Mouse (Mus musculus): ENCODE measurements around the gene Shc3. TPM values are rescaled to one million over a fixed set of nuclear protein-coding genes. Genes with fewer than 3 reads are reported as not detected.

Gene Shc3
- polyA plus RNA-seq, 1 experiment from 2014 or later, result 5.1 TPM

- H3K4me2 ChIP-seq (replicated peaks), result no peak overlapping the region
- ATAC-seq (ENCODE audit: low FRiP score), result no peak
- H3K4me3 ChIP-seq, result no peak overlapping the region
- no peaks in the 10 kb centered on the region for H3K36me3 ChIP-seq
- H3K27me3 ChIP-seq, result no peaks in the 10 kb centered on the region
- no peaks in the 10 kb centered on the region for H3K9me3 ChIP-seq (replicated peaks)
- no peak overlapping the region for H3K27ac ChIP-seq
- 75% methylated on average over 9 of the region's 9 CpGs for WGBS
- H3K9ac ChIP-seq, result no peak overlapping the region
- H3K4me1 ChIP-seq, result no peaks in the 10 kb centered on the region
Measured at GRCm38 (mm10) chr13:51423647-51424046, 145.6 kb downstream of the Shc3 start.

- Histone ChIP-seq H3K9me3 (replicated peaks) (no peaks in the 10 kb centered on the region), H3K36me3 (no peaks in the 10 kb centered on the region), H3K27ac (no peak overlapping the region), H3K4me2 (replicated peaks) (no peak overlapping the region), H3K4me1 (peaks cover 20% of the 10 kb centered on the region), H3K27me3 (no peaks in the 10 kb centered on the region), H3K9ac (no peak overlapping the region), H3K4me3 (no peak overlapping the region)
- ATAC-seq (ENCODE audit: low FRiP score), result no peak
- 90% methylated on average over 9 of the region's 9 CpGs for WGBS
Measured at GRCm38 (mm10) chr13:51420861-51421260, 148.4 kb downstream of the Shc3 start.

DNA sequence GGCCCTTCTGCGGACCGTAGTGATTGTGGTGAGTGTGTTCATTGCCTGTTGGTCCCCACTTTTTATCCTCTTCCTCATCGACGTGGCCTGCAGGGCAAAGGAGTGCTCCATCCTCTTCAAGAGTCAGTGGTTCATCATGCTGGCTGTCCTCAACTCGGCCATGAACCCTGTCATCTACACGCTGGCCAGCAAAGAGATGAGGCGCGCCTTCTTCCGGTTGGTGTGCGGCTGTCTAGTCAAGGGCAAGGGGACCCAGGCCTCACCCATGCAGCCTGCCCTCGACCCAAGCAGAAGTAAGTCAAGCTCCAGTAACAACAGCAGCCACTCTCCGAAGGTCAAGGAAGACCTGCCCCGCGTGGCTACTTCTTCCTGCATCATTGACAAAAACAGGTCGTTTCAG is 149.7 kb downstream of the Shc3 start:
- ATAC-seq (ENCODE audit: low FRiP score), result 0 out of 2 replicates have a peak, but pooled peaks have one; percentile 7
- Histone ChIP-seq H3K27ac (no peak overlapping the region), H3K4me3 (no peak overlapping the region), H3K4me2 (replicated peaks) (no peak overlapping the region), H3K36me3 (peaks cover 7% of the 10 kb centered on the region; the same call in 1 of the 2 replicates), H3K9me3 (replicated peaks) (peaks cover 7% of the 10 kb centered on the region; the same call in 1 of the 2 replicates), H3K27me3 (no peaks in the 10 kb centered on the region), H3K4me1 (peaks cover 20% of the 10 kb centered on the region), H3K9ac (no peak overlapping the region)
- WGBS, result 89% methylated on average over 15 of the region's 15 CpGs

- WGBS, result 75% methylated on average over 19 of the region's 19 CpGs
- H3K4me3 ChIP-seq, result no peak overlapping the region
- H3K27me3 ChIP-seq, result no peaks in the 10 kb centered on the region
- H3K36me3 ChIP-seq, result peaks cover 7% of the 10 kb centered on the region; the same call in 1 of the 2 replicates
- peaks cover 20% of the 10 kb centered on the region for H3K4me1 ChIP-seq
- H3K9me3 ChIP-seq (replicated peaks), result peaks cover 7% of the 10 kb centered on the region; the same call in 1 of the 2 replicates
- H3K27ac ChIP-seq, result no peak overlapping the region
- H3K9ac ChIP-seq, result peak overlapping the region; percentile 56; the same call in 1 of the 2 replicates
- H3K4me2 ChIP-seq (replicated peaks), result peak overlapping the region; percentile 38
- peak; percentile 47 for ATAC-seq (ENCODE audit: low FRiP score)
Measured at GRCm38 (mm10) chr13:51418942-51419451, 150.2 kb downstream of the Shc3 start.

DNA sequence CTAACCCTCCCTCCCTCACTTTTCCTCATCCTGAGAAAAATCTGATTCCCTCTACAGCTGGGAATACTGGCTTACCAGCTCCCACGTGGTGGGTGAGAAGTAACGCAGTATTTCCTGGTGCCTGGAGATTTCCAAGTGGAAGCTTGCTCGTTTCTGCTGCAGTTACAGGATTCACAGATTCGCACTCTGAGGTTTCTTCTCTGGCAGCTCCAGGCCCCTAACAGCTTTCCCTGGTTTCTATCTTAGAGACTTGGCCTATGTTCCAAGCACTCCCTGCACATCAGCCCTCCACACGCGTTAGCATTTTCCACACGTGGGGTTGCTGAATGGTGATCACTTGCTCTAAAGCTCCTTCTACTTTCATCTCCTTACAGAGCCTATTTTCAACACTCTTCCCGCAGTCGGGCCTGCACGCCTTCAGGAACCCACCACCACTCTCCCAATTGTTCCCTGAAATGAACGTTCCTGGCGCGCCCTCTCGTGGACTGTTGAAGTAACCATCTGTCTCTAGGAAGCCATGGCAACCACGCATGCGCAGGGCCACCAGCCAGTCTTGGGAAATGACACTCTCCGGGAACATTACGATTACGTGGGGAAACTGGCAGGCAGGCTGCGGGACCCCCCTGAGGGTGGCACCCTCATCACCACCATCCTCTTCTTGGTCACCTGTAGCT is 150.8 kb downstream of the Shc3 start:
- Histone ChIP-seq H3K9me3 (replicated peaks) (peaks cover 7% of the 10 kb centered on the region; the same call in 1 of the 2 replicates), H3K9ac (peak overlapping the region; percentile 56), H3K4me1 (peaks cover 20% of the 10 kb centered on the region), H3K27me3 (no peaks in the 10 kb centered on the region), H3K4me3 (peak overlapping the region; percentile 9; the same call in 1 of the 2 replicates), H3K36me3 (peaks cover 7% of the 10 kb centered on the region; the same call in 1 of the 2 replicates), H3K4me2 (replicated peaks) (peak overlapping the region; percentile 38), H3K27ac (peak overlapping the region; percentile 58)
- 3% methylated on average over 20 of the region's 20 CpGs for WGBS
- peak; percentile 79 for ATAC-seq (ENCODE audit: low FRiP score)

DNA sequence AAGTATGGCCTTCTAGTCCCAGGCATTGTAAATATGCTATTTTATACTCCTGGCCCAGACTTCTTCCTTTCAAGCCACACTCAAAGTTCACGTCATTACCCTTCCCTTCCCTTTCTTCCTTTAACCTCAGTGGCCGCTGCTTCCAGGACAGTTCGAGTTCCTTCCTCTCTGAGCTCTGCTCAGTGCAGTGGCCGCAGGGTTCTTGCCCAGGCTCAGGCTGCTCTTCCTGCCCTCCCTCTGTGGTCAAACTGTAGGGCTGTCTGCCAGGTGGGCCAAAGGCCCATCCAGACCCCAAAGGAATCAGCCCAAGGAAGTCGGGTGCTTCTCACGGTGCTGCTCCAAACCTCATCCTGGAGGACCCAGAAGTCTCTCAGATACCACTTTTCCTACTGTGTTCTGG is 151.4 kb downstream of the Shc3 start:
- peaks cover 20% of the 10 kb centered on the region for H3K4me1 ChIP-seq

GRCm38 (mm10) chr13:51416727-51417126 is 152.5 kb downstream of the Shc3 start:
- ATAC-seq (ENCODE audit: low FRiP score), result no peak

More for the DNA sequence above, 151.4 kb downstream of the Shc3 start:
- H3K27me3 ChIP-seq, result no peaks in the 10 kb centered on the region
- peak overlapping the region; percentile 56; the same call in 1 of the 2 replicates for H3K9ac ChIP-seq
- peaks cover 7% of the 10 kb centered on the region; the same call in 1 of the 2 replicates for H3K9me3 ChIP-seq (replicated peaks)
- 57% methylated on average over 6 of the region's 6 CpGs for WGBS
- H3K4me2 ChIP-seq (replicated peaks), result peak overlapping the region; percentile 38
- ATAC-seq (ENCODE audit: low FRiP score), result peak; percentile 23; the same call in 1 of the 2 replicates
- peak overlapping the region; percentile 9; the same call in 1 of the 2 replicates for H3K4me3 ChIP-seq
- peaks cover 7% of the 10 kb centered on the region; the same call in 1 of the 2 replicates for H3K36me3 ChIP-seq
- H3K27ac ChIP-seq, result peak overlapping the region; percentile 58

GRCm38 (mm10) chr13:51413461-51413860 is 155.8 kb downstream of the Shc3 start:
- H3K4me3 ChIP-seq, result no peak overlapping the region
- no peak for ATAC-seq (ENCODE audit: low FRiP score)

More at GRCm38 (mm10) chr13:51416727-51417126, 152.5 kb downstream of the Shc3 start:
- H3K9me3 ChIP-seq (replicated peaks), result peaks cover 7% of the 10 kb centered on the region; the same call in 1 of the 2 replicates
- WGBS, result 92% methylated on average over 11 of the region's 11 CpGs
- no peaks in the 10 kb centered on the region for H3K27me3 ChIP-seq
- peaks cover 7% of the 10 kb centered on the region; the same call in 1 of the 2 replicates for H3K36me3 ChIP-seq
- peaks cover 26% of the 10 kb centered on the region for H3K4me1 ChIP-seq
- H3K27ac ChIP-seq, result no peak overlapping the region
- H3K4me3 ChIP-seq, result no peak overlapping the region
- H3K4me2 ChIP-seq (replicated peaks), result no peak overlapping the region
- H3K9ac ChIP-seq, result no peak overlapping the region

DNA sequence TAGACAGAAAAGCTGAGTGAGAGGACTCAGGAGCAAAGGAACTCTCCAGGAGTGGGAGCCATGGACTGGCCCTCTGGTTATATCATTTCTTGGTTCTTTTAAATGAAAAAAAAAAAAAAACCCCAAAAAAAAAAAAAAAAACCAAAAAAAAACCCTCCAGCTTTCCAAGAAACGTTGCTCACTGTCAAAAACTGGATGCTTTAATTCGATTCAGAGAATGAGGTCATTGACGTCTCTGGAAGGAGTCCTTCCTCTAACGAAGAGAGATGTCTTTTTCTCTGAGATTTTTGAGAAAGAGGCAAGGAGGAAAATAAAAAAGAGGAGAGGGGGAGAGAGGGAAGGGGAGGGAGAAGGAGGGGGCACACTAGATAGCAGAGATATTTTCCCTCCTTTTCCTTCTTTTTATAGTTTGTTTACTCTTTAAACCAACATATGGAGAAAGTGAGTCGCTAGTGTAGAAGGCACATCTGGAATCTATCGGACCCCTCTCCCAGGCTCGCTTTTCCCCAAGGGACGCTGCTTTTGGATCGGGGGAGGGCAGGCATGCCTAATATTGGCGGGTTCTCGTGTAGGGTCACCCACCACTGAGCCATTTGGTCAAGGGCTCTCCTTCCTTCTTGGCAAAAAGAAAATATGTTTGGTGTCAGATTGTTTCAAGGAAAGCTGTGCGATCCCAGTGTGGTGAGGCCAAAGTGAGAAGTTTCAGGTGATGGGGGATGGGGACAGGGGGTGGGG is 157.4 kb downstream of the Shc3 start:
- H3K36me3 ChIP-seq, result peaks cover 7% of the 10 kb centered on the region; the same call in 1 of the 2 replicates
- H3K9ac ChIP-seq, result no peak overlapping the region
- peak overlapping the region; percentile 63 for H3K4me2 ChIP-seq (replicated peaks)
- no peak overlapping the region; the same call in 1 of the 2 replicates for H3K4me3 ChIP-seq
- H3K27me3 ChIP-seq, result peaks cover 27% of the 10 kb centered on the region
- ATAC-seq (ENCODE audit: low FRiP score), result no peak
- WGBS, result 43% methylated on average over 12 of the region's 12 CpGs
- no peak overlapping the region for H3K27ac ChIP-seq
- H3K9me3 ChIP-seq (replicated peaks), result peaks cover 7% of the 10 kb centered on the region; the same call in 1 of the 2 replicates
- H3K4me1 ChIP-seq, result peaks cover 28% of the 10 kb centered on the region

More at GRCm38 (mm10) chr13:51413461-51413860, 155.8 kb downstream of the Shc3 start:
- WGBS, result 68% methylated on average over 3 of the region's 3 CpGs
- Histone ChIP-seq H3K9me3 (replicated peaks) (peaks cover 7% of the 10 kb centered on the region; the same call in 1 of the 2 replicates), H3K27me3 (peaks cover 15% of the 10 kb centered on the region), H3K27ac (no peak overlapping the region), H3K36me3 (peaks cover 7% of the 10 kb centered on the region; the same call in 1 of the 2 replicates), H3K4me1 (peaks cover 32% of the 10 kb centered on the region), H3K9ac (no peak overlapping the region), H3K4me2 (replicated peaks) (no peak overlapping the region)

DNA sequence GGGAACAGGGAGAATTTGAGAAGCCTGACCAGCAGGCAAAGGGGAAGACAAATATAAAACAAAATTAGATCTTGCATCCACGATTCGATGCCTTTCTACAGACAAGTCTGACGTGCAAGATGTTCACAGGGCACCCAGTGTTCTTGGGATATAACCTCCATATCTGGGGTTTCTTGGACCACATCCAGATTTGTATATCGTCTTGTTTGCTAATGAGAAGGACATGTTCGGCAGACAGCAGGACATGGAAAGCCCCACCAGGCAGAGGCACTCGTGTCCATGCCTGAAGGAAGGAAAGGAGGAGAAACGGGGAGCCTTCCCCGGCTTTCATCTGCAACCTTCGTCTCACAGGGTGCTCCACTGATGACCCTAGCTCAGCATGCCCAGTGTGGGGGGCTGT is 158.0 kb downstream of the Shc3 start:
- 65% methylated on average over 9 of the region's 9 CpGs for WGBS
- peaks cover 7% of the 10 kb centered on the region; the same call in 1 of the 2 replicates for H3K36me3 ChIP-seq
- peaks cover 7% of the 10 kb centered on the region; the same call in 1 of the 2 replicates for H3K9me3 ChIP-seq (replicated peaks)
- H3K4me1 ChIP-seq, result peaks cover 23% of the 10 kb centered on the region
- H3K27ac ChIP-seq, result no peak overlapping the region
- no peak for ATAC-seq (ENCODE audit: low FRiP score)
- no peak overlapping the region; the same call in 1 of the 2 replicates for H3K4me3 ChIP-seq
- no peak overlapping the region for H3K9ac ChIP-seq
- H3K27me3 ChIP-seq, result peaks cover 27% of the 10 kb centered on the region
- H3K4me2 ChIP-seq (replicated peaks), result peak overlapping the region; percentile 63

GRCm38 (mm10) chr13:51409936-51410481 is 159.2 kb downstream of the Shc3 start:
- Histone ChIP-seq H3K4me2 (replicated peaks) (peak overlapping the region; percentile 63), H3K27ac (peak overlapping the region; percentile 30; the same call in 1 of the 2 replicates), H3K9me3 (replicated peaks) (peaks cover under 1% of the 10 kb centered on the region; the same call in 1 of the 2 replicates), H3K4me1 (peaks cover 23% of the 10 kb centered on the region), H3K27me3 (peaks cover 27% of the 10 kb centered on the region), H3K36me3 (peaks cover 5% of the 10 kb centered on the region; the same call in 1 of the 2 replicates), H3K4me3 (peak overlapping the region; percentile 44), H3K9ac (0 out of 2 replicates have a peak overlapping the region, but pooled peaks have one; percentile 57)
- ATAC-seq (ENCODE audit: low FRiP score), result no peak
- 88% methylated on average over 6 of the region's 6 CpGs for WGBS
